Mouse (Mus musculus): ENCODE measurements around the gene Tbc1d10a.

Tbc1d10a gene

GRCm38 (mm10) chr11:4262847-4263246 lies 76.3 kb downstream of the Tbc1d10a start:
- DNase-seq (ENCODE audit: extremely low read depth, low read depth, low spot score), result no peak

GRCm38 (mm10) chr11:4263296-4263695 lies 76.7 kb downstream of the Tbc1d10a start:
- DNase-seq (ENCODE audit: extremely low read depth, low read depth, low spot score), result no peak

- DNase-seq (ENCODE audit: extremely low read depth, low read depth, low spot score), result no peak
Measured at GRCm38 (mm10) chr11:4264066-4264465, 77.5 kb downstream of the Tbc1d10a start.

All from fat pad, adult 2 months (tissue).